Mouse (Mus musculus) limb, embryonic 14.5 days (tissue): ENCODE measurements at regions not wholly inside any gene's neighbourhood (a gene's known extent, or its start where the extent isn't known, plus 50 kb on each side); places are given as distances from the start of the nearest gene placed in this dataset.

Experiments used
- ATAC-seq: fragments of 200-750 bp; cut with Nextera tagmentation; 2 replicates; pipeline ENCODE4 v1.8.0; 2017; ENCODE audit warnings: low read depth, moderate number of reproducible peaks, moderate TSS enrichment; ENCODE audit not compliant: low FRiP score
- DNase-seq: peaks from one replicate; pipeline ENCODE4 v3.0.0-alpha.2; 2015; ENCODE audit warnings: low spot score
- H3K27ac ChIP-seq: fragments of 300-500 bp; sonication (generic); replicated peaks from 2 replicates; pipeline ENCODE4 v1.5.1; 2014; ENCODE audit warnings: low read depth, mild to moderate bottlenecking, low read length, moderate library complexity, mixed read lengths
- H3K27me3 ChIP-seq: fragments of 300-500 bp; sonication (generic); 2 replicates; pipeline ENCODE4 v1.6.1; 2014; ENCODE audit warnings: low read length, mixed read lengths; ENCODE audit not compliant: control insufficient read depth, insufficient read depth
- H3K36me3 ChIP-seq: fragments of 300-500 bp; sonication (generic); 2 replicates; pipeline ENCODE4 v1.6.1; 2014; ENCODE audit warnings: mild to moderate bottlenecking, low read length, moderate library complexity, mixed read lengths; ENCODE audit not compliant: control insufficient read depth, insufficient read depth
- H3K4me1 ChIP-seq: fragments of 300-500 bp; sonication (generic); 2 replicates; pipeline ENCODE4 v1.6.1; 2014; ENCODE audit warnings: antibody characterized with exemption, low read length, mixed read lengths; ENCODE audit not compliant: control insufficient read depth, insufficient read depth
- H3K4me2 ChIP-seq: fragments of 300-500 bp; sonication (generic); replicated peaks from 2 replicates; pipeline ENCODE4 v1.6.1; 2014; ENCODE audit warnings: low read depth, mild to moderate bottlenecking, low read length, moderate library complexity; ENCODE audit not compliant: severe bottlenecking
- H3K4me3 ChIP-seq: fragments of 300-500 bp; sonication (generic); replicated peaks from 2 replicates; pipeline ENCODE4 v1.5.1; 2014; ENCODE audit warnings: low read length
- H3K9ac ChIP-seq: fragments of 300-500 bp; sonication (generic); 2 replicates; pipeline ENCODE4 v1.6.1; 2014; ENCODE audit warnings: mild to moderate bottlenecking, low read depth, low read length, moderate library complexity; ENCODE audit not compliant: severe bottlenecking
- H3K9me3 ChIP-seq: fragments of 300-500 bp; sonication (generic); 2 replicates; pipeline ENCODE4 v1.6.1; 2016; ENCODE audit warnings: low read length; ENCODE audit not compliant: control insufficient read depth
- POLR2A ChIP-seq: fragments of 200-500 bp; IDR thresholded peaks from 2 replicates; pipeline ENCODE4 v1.8.0; 2012; ENCODE audit warnings: inconsistent platforms, mild to moderate bottlenecking, moderate library complexity, borderline replicate concordance; ENCODE audit not compliant: insufficient read depth, insufficient read length; ENCODE audit errors: extremely low read depth
- WGBS: fragments of 180-500 bp; shearing (Covaris S2); extraction: QIAGEN DNeasy Blood & Tissue Kit; methylation state at CpG from one replicate; pipeline ENCODE4 v1.1.7; 2014; 5-methylcytosine and 5-hydroxymethylcytosine counted together

- Histone ChIP-seq H3K27ac (no peak overlapping the region), H3K36me3 (no peaks in the 10 kb centered on the region), H3K27me3 (no peaks in the 10 kb centered on the region), H3K4me1 (peaks cover under 1% of the 10 kb centered on the region; the same call in 1 of the 2 replicates), H3K4me3 (no peak overlapping the region), H3K4me2 (no peak overlapping the region), H3K9ac (no peak overlapping the region), H3K9me3 (no peaks in the 10 kb centered on the region)
- ATAC-seq (no peak), DNase-seq (no peak)
- TF ChIP-seq POLR2A, result no peak
- 83% methylated on average over 4 of the region's 4 CpGs for WGBS
These were observed 942.9 kb downstream of the 4930447A16Rik start for GRCm38 (mm10) chr15:38368291-38368690.

- H3K4me2 ChIP-seq, result no peak overlapping the region
- H3K4me3 ChIP-seq, result no peak overlapping the region
- H3K27ac ChIP-seq, result no peak overlapping the region
- TF ChIP-seq POLR2A, result no peak
- WGBS, result 79% methylated on average over 12 of the region's 12 CpGs
- no peak overlapping the region for H3K9ac ChIP-seq
- no peaks in the 10 kb centered on the region for H3K27me3 ChIP-seq
- H3K36me3 ChIP-seq, result no peaks in the 10 kb centered on the region
- ATAC-seq, result no peak
- peaks cover 10% of the 10 kb centered on the region for H3K4me1 ChIP-seq
- no peak for DNase-seq
- H3K9me3 ChIP-seq, result no peaks in the 10 kb centered on the region
These were observed 946.2 kb downstream of the 4930447A16Rik start for GRCm38 (mm10) chr15:38371404-38372090.

- H3K4me3 ChIP-seq, result peak overlapping the region; percentile 15
- peak; percentile 51; the same call in 1 of the 2 replicates for ATAC-seq
- TF ChIP-seq POLR2A, result no peak
- peaks cover 10% of the 10 kb centered on the region for H3K4me1 ChIP-seq
- H3K4me2 ChIP-seq, result peak overlapping the region; percentile 48
- no peaks in the 10 kb centered on the region for H3K36me3 ChIP-seq
- H3K27ac ChIP-seq, result no peak overlapping the region
- DNase-seq, result peak; percentile 65
- H3K9me3 ChIP-seq, result no peaks in the 10 kb centered on the region
- WGBS, result 10% methylated on average over 15 of the region's 21 CpGs
- peak overlapping the region; percentile 38; the same call in 1 of the 2 replicates for H3K9ac ChIP-seq
- H3K27me3 ChIP-seq, result no peaks in the 10 kb centered on the region
These were observed 948.4 kb downstream of the 4930447A16Rik start for GRCm38 (mm10) chr15:38373797-38374196.

- H3K27ac ChIP-seq, result peak overlapping the region; percentile 38; the same call in 1 of the 2 replicates
- H3K9me3 ChIP-seq, result no peaks in the 10 kb centered on the region
- peak; percentile 82 for ATAC-seq
- H3K4me1 ChIP-seq, result peaks cover 10% of the 10 kb centered on the region
- DNase-seq, result peak; percentile 66
- WGBS, result 71% methylated on average over 6 of the region's 6 CpGs
- no peaks in the 10 kb centered on the region for H3K27me3 ChIP-seq
- H3K36me3 ChIP-seq, result no peaks in the 10 kb centered on the region
- no peak overlapping the region for H3K9ac ChIP-seq
- H3K4me2 ChIP-seq, result no peak overlapping the region
- H3K4me3 ChIP-seq, result no peak overlapping the region
- no peak for TF ChIP-seq POLR2A
These were observed 949.4 kb downstream of the 4930447A16Rik start for GRCm38 (mm10) chr15:38374786-38375185.

- no peak overlapping the region for H3K27ac ChIP-seq
- ATAC-seq, result no peak
- no peaks in the 10 kb centered on the region for H3K36me3 ChIP-seq
- H3K4me3 ChIP-seq, result no peak overlapping the region
- H3K27me3 ChIP-seq, result no peaks in the 10 kb centered on the region
- peaks cover 10% of the 10 kb centered on the region for H3K4me1 ChIP-seq
- H3K4me2 ChIP-seq, result no peak overlapping the region
- H3K9ac ChIP-seq, result no peak overlapping the region
- DNase-seq, result no peak
- no peak for TF ChIP-seq POLR2A
- WGBS, result 83% methylated on average over 8 of the region's 8 CpGs
- no peaks in the 10 kb centered on the region for H3K9me3 ChIP-seq
These were observed 952.8 kb downstream of the 4930447A16Rik start for GRCm38 (mm10) chr15:38378106-38378505.
